Mouse (Mus musculus): ENCODE measurements around the gene Smarcd1. TPM values are rescaled to one million over a fixed set of nuclear protein-coding genes. Genes with fewer than 3 reads are reported as not detected.

The Smarcd1 gene
- polyA plus RNA-seq, 1 experiment from 2014 or later: 22.1 TPM

GRCm38 (mm10) chr15:99715982-99716746, 14.2 kb downstream of the Smarcd1 start:
- H3K4me2 ChIP-seq: no peak overlapping the region
- H3K4me1 ChIP-seq: peaks cover 46% of the 10 kb centered on the region
- H3K9ac ChIP-seq: no peak overlapping the region
- H3K4me3 ChIP-seq: no peak overlapping the region
- 63% methylated on average over 11 of the region's 11 CpGs for WGBS
- no peak for ATAC-seq (ENCODE audit: extremely low read depth, insufficient number of reproducible peaks, low FRiP score, low TSS enrichment)
- no peak overlapping the region for H3K27ac ChIP-seq (replicated peaks)
- no peaks in the 10 kb centered on the region for H3K27me3 ChIP-seq (replicated peaks)
- H3K9me3 ChIP-seq: no peaks in the 10 kb centered on the region
- H3K36me3 ChIP-seq: peaks cover 70% of the 10 kb centered on the region

- Histone ChIP-seq H3K36me3 (peaks cover 68% of the 10 kb centered on the region), H3K4me2 (no peak overlapping the region)
These were observed 14.9 kb downstream of the Smarcd1 start for GRCm38 (mm10) chr15:99716814-99717213.

GRCm38 (mm10) chr15:99717386-99718334, 15.7 kb downstream of the Smarcd1 start, which contains the start of gene Gpd1:
Gene Gpd1 (plus strand): TSS chr15:99717515.
- peaks cover 62% of the 10 kb centered on the region for H3K36me3 ChIP-seq
- no peaks in the 10 kb centered on the region for H3K9me3 ChIP-seq
- no peaks in the 10 kb centered on the region for H3K27me3 ChIP-seq (replicated peaks)
- no peak within 1 kb of the TSS for H3K4me2 ChIP-seq
- peaks cover 54% of the 10 kb centered on the region for H3K4me1 ChIP-seq
- 63% methylated on average over 26 of the region's 26 CpGs for WGBS
- no peak within 1 kb of the TSS for H3K27ac ChIP-seq (replicated peaks)
- no peak for ATAC-seq (ENCODE audit: extremely low read depth, insufficient number of reproducible peaks, low FRiP score, low TSS enrichment)
- H3K9ac ChIP-seq: peak within 1 kb of the TSS; percentile 64; the same call in 1 of the 2 replicates
- no peak within 1 kb of the TSS for H3K4me3 ChIP-seq

More at GRCm38 (mm10) chr15:99716814-99717213, 14.9 kb downstream of the Smarcd1 start:
- Histone ChIP-seq H3K4me1 (peaks cover 48% of the 10 kb centered on the region), H3K4me3 (no peak overlapping the region), H3K27ac (replicated peaks) (no peak overlapping the region), H3K27me3 (replicated peaks) (no peaks in the 10 kb centered on the region), H3K9ac (no peak overlapping the region), H3K9me3 (no peaks in the 10 kb centered on the region)
- 89% methylated on average over 12 of the region's 12 CpGs for WGBS
- no peak for ATAC-seq (ENCODE audit: extremely low read depth, insufficient number of reproducible peaks, low FRiP score, low TSS enrichment)

- no peak for ATAC-seq (ENCODE audit: extremely low read depth, insufficient number of reproducible peaks, low FRiP score, low TSS enrichment)
- H3K9ac ChIP-seq: no peak overlapping the region
- H3K4me2 ChIP-seq: no peak overlapping the region
- H3K27me3 ChIP-seq (replicated peaks): no peaks in the 10 kb centered on the region
- H3K4me1 ChIP-seq: peaks cover 54% of the 10 kb centered on the region
- no peak overlapping the region for H3K4me3 ChIP-seq
- WGBS: 83% methylated on average over 9 of the region's 9 CpGs
- H3K9me3 ChIP-seq: no peaks in the 10 kb centered on the region
- no peak overlapping the region for H3K27ac ChIP-seq (replicated peaks)
- H3K36me3 ChIP-seq: peaks cover 53% of the 10 kb centered on the region
These were observed 16.6 kb downstream of the Smarcd1 start for GRCm38 (mm10) chr15:99718461-99719021.

GRCm38 (mm10) chr15:99719865-99720264, 17.9 kb downstream of the Smarcd1 start:
- Histone ChIP-seq H3K9ac (no peak overlapping the region), H3K27me3 (replicated peaks) (no peaks in the 10 kb centered on the region), H3K4me2 (no peak overlapping the region), H3K4me3 (no peak overlapping the region), H3K9me3 (no peaks in the 10 kb centered on the region), H3K4me1 (peaks cover 54% of the 10 kb centered on the region), H3K27ac (replicated peaks) (no peak overlapping the region), H3K36me3 (peaks cover 40% of the 10 kb centered on the region)
- WGBS: 81% methylated on average over 8 of the region's 8 CpGs
- no peak for ATAC-seq (ENCODE audit: extremely low read depth, insufficient number of reproducible peaks, low FRiP score, low TSS enrichment)

GRCm38 (mm10) chr15:99721921-99722743, 20.2 kb downstream of the Smarcd1 start:
- H3K9ac ChIP-seq: no peak overlapping the region
- peaks cover 51% of the 10 kb centered on the region for H3K4me1 ChIP-seq
- no peak for ATAC-seq (ENCODE audit: extremely low read depth, insufficient number of reproducible peaks, low FRiP score, low TSS enrichment)
- WGBS: 73% methylated on average over 25 of the region's 25 CpGs
- no peaks in the 10 kb centered on the region for H3K27me3 ChIP-seq (replicated peaks)
- H3K27ac ChIP-seq (replicated peaks): no peak overlapping the region
- peaks cover 27% of the 10 kb centered on the region for H3K36me3 ChIP-seq
- no peak overlapping the region for H3K4me2 ChIP-seq
- H3K4me3 ChIP-seq: no peak overlapping the region
- no peaks in the 10 kb centered on the region for H3K9me3 ChIP-seq

- no peak for ATAC-seq (ENCODE audit: extremely low read depth, insufficient number of reproducible peaks, low FRiP score, low TSS enrichment)
- Histone ChIP-seq H3K27ac (replicated peaks) (peak overlapping the region; percentile 96), H3K4me1 (peaks cover 44% of the 10 kb centered on the region), H3K9ac (peak overlapping the region; percentile 79), H3K27me3 (replicated peaks) (no peaks in the 10 kb centered on the region), H3K36me3 (peaks cover 33% of the 10 kb centered on the region), H3K4me3 (peak overlapping the region; percentile 98), H3K9me3 (no peaks in the 10 kb centered on the region), H3K4me2 (peak overlapping the region; percentile 91)
- 44% methylated on average over 10 of the region's 10 CpGs for WGBS
These were observed 21.2 kb downstream of the Smarcd1 start for GRCm38 (mm10) chr15:99723120-99723514.

- peak overlapping the region; percentile 96 for H3K27ac ChIP-seq (replicated peaks)
- H3K9me3 ChIP-seq: 0 out of 2 replicates have a peak, but pooled peaks cover 2% of the 10 kb centered on the region
- WGBS: 13% methylated on average over 11 of the region's 11 CpGs
- peak overlapping the region; percentile 79 for H3K9ac ChIP-seq
- H3K27me3 ChIP-seq (replicated peaks): no peaks in the 10 kb centered on the region
- peaks cover 44% of the 10 kb centered on the region for H3K4me1 ChIP-seq
- H3K4me3 ChIP-seq: peak overlapping the region; percentile 98
- peak overlapping the region; percentile 91 for H3K4me2 ChIP-seq
- peaks cover 34% of the 10 kb centered on the region for H3K36me3 ChIP-seq
- no peak for ATAC-seq (ENCODE audit: extremely low read depth, insufficient number of reproducible peaks, low FRiP score, low TSS enrichment)
These were observed 21.8 kb downstream of the Smarcd1 start for GRCm38 (mm10) chr15:99723515-99724291.

GRCm38 (mm10) chr15:99724292-99725021, 22.5 kb downstream of the Smarcd1 start:
- Histone ChIP-seq H3K4me2 (peak overlapping the region; percentile 91), H3K36me3 (peaks cover 37% of the 10 kb centered on the region), H3K4me1 (peaks cover 44% of the 10 kb centered on the region), H3K27ac (replicated peaks) (peak overlapping the region; percentile 96), H3K9ac (peak overlapping the region; percentile 79), H3K9me3 (peaks cover 7% of the 10 kb centered on the region; the same call in 1 of the 2 replicates), H3K4me3 (peak overlapping the region; percentile 98), H3K27me3 (replicated peaks) (no peaks in the 10 kb centered on the region)
- WGBS: 6% methylated on average over 16 of the region's 16 CpGs
- no peak for ATAC-seq (ENCODE audit: extremely low read depth, insufficient number of reproducible peaks, low FRiP score, low TSS enrichment)
